Mouse (Mus musculus) c-Kit-positive CD71-positive TER-119-positive erythroid progenitor cells, embryonic 14.5 days (primary cell): ENCODE data around the gene Vezt.

ENCODE experiments used
- DNase-seq: peaks from one replicate; pipeline ENCODE4 v3.0.0-alpha.2; 2013; ENCODE audit warnings: low spot score

The Vezt gene

GRCm38 (mm10) chr10:93950991-93951390, 84.6 kb downstream of the Vezt start:
- no peak for DNase-seq

GRCm38 (mm10) chr10:93949921-93950320, 85.7 kb downstream of the Vezt start:
- no peak for DNase-seq

- no peak for DNase-seq
Observed at GRCm38 (mm10) chr10:93945843-93946499, 89.6 kb downstream of the Vezt start.

GRCm38 (mm10) chr10:93945364-93945763, 90.3 kb downstream of the Vezt start:
- no peak for DNase-seq

- no peak for DNase-seq
Observed at GRCm38 (mm10) chr10:93944241-93944640, 91.4 kb downstream of the Vezt start.

GRCm38 (mm10) chr10:93940279-93940678, 95.3 kb downstream of the Vezt start:
- no peak for DNase-seq

- DNase-seq, result no peak
Observed at GRCm38 (mm10) chr10:93939676-93940075, 95.9 kb downstream of the Vezt start.

GRCm38 (mm10) chr10:93938844-93939271, 96.8 kb downstream of the Vezt start:
- no peak for DNase-seq

GRCm38 (mm10) chr10:93933980-93934379, 101.6 kb downstream of the Vezt start:
- no peak for DNase-seq

GRCm38 (mm10) chr10:93932861-93933260, 102.8 kb downstream of the Vezt start:
- no peak for DNase-seq

- no peak for DNase-seq
Observed at GRCm38 (mm10) chr10:93932020-93932419, 103.6 kb downstream of the Vezt start.

GRCm38 (mm10) chr10:93931431-93931830, 104.2 kb downstream of the Vezt start:
- DNase-seq, result no peak

- no peak for DNase-seq
Observed at GRCm38 (mm10) chr10:93930236-93930824, 105.3 kb downstream of the Vezt start.

- DNase-seq, result no peak
Observed at GRCm38 (mm10) chr10:93924666-93925065, 111.0 kb downstream of the Vezt start.

- DNase-seq, result no peak
Observed at GRCm38 (mm10) chr10:93921160-93921559, 114.5 kb downstream of the Vezt start.

- DNase-seq, result no peak
Observed at GRCm38 (mm10) chr10:93919227-93919626, 116.4 kb downstream of the Vezt start.

- DNase-seq, result no peak
Observed at GRCm38 (mm10) chr10:93918701-93919100, 116.9 kb downstream of the Vezt start.

GRCm38 (mm10) chr10:93918087-93918486, 117.5 kb downstream of the Vezt start:
- DNase-seq, result no peak

- no peak for DNase-seq
Observed at GRCm38 (mm10) chr10:93916778-93917177, 118.8 kb downstream of the Vezt start.

- no peak for DNase-seq
Observed at GRCm38 (mm10) chr10:93915531-93916275, 119.9 kb downstream of the Vezt start.

GRCm38 (mm10) chr10:93913525-93913924, 122.1 kb downstream of the Vezt start:
- DNase-seq, result no peak

GRCm38 (mm10) chr10:93912917-93913316, 122.7 kb downstream of the Vezt start:
- DNase-seq, result no peak
